Mouse (Mus musculus): Measurements from ENCODE around the gene Fgf2.

Gene Fgf2

GRCm38 (mm10) chr3:37414413-37414960, 66.3 kb downstream of the Fgf2 start:
- DNase-seq (ENCODE audit: extremely low spot score), result peak; percentile 61

- DNase-seq (ENCODE audit: extremely low spot score), result no peak
Observed at GRCm38 (mm10) chr3:37418341-37418740, 70.2 kb downstream of the Fgf2 start.

DNA sequence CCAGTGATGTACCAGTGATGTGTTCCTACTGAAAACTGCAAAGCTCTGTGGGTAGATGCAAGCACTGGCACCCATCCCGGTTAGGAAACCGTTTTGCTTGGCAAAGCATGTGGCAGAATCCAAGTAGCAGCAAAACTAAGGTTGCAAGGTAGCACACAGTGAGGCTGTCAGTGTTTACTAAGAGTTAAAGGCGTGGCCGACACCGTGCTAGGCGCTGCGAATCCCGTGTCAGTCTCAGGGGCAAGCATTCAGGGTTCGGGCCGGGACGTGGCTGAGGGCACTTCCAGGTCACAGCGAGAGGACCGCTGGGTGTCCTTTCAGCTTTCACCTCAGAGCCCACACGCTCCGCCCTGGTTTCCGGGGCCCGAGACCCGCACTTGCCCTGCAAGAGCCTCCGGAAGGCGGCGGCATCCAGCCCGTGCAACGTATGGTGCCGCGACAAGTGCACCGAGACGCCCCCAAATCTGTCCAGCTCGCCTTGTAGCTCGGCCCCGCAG, 70.9 kb downstream of the Fgf2 start:
- DNase-seq (ENCODE audit: extremely low spot score), result no peak

- peak; percentile 100 for DNase-seq (ENCODE audit: extremely low spot score)
Observed at GRCm38 (mm10) chr3:37419458-37419991, 71.4 kb downstream of the Fgf2 start, which contains the start of gene Spata5. Spata5 (plus strand) TSS chr3:37419896.

- DNase-seq (ENCODE audit: extremely low spot score), result peak; percentile 94
Observed at GRCm38 (mm10) chr3:37420072-37420471, 71.9 kb downstream of the Fgf2 start, which contains the start of gene Nudt6. Nudt6 (minus strand) TSS chr3:37420211.

- DNase-seq (ENCODE audit: extremely low spot score), result no peak
Observed at GRCm38 (mm10) chr3:37420641-37421040, 72.5 kb downstream of the Fgf2 start.

- no peak for DNase-seq (ENCODE audit: extremely low spot score)
Observed at GRCm38 (mm10) chr3:37421179-37421578, 73.0 kb downstream of the Fgf2 start.

- no peak for DNase-seq (ENCODE audit: extremely low spot score)
Observed at GRCm38 (mm10) chr3:37426069-37426468, 77.9 kb downstream of the Fgf2 start.

- no peak for DNase-seq (ENCODE audit: extremely low spot score)
Observed at GRCm38 (mm10) chr3:37430359-37430758, 82.2 kb downstream of the Fgf2 start.

DNA sequence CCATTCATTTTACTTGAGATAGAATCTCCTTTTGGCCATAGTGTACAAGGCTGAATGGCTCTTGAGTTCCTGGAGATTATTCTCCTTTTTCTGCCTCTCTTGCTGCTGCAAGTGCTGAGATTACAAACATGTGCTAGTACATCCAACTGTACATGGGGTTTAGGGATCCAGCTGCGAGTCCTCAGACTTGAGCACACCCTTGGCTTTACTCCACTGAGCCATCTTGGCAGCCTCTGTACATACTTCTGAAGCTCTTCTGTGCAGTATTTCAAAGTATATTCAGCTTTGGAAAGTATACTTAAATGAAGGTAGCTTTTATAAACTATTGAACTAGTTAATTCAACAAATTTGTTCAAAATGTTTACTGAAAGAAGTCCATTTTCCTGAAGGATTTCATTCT, 91.6 kb downstream of the Fgf2 start:
- no peak for DNase-seq (ENCODE audit: extremely low spot score)

DNA sequence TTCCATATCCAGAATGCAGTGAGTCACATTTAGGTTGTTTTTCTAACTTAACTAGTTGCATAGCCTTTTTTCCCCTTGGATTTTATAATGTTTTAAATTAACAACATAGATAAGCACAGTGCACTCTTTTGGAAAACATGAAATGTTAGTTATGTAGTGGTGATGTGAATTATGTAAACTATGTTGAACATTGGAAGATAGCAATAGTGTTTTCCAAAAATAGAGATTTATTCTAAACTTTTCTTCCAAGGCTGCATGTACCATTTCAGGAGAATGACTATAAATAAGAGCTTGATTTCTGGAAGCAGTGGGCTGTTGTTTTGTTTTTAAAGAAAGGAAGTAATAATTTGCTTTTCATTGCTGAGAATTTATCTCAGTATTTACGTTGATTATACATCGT, 95.3 kb downstream of the Fgf2 start:
- no peak for DNase-seq (ENCODE audit: extremely low spot score)

DNA sequence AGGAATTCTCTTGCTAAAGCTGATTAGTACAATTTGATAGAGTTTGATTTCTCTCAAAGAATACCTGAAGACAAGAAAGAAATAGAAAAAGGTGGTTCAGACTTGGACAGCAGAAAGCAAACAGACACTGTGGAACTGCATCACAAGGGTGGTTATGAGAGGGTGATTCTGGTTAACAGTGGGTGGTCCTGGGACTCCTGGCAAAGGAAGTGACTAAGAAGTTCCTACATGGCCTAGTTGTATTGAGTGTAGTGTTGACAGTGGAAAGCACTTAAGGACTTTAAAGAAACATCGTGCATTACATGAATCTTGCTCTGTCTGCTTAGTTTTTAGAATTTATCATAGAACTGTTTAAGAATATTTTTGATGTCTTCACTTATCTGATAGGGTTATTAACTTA, 107.8 kb downstream of the Fgf2 start:
- DNase-seq (ENCODE audit: extremely low spot score), result no peak

All from embryo, embryonic 9.5 days (tissue).